Mouse (Mus musculus) limb, embryonic 11.5 days (tissue): ENCODE results near the gene Mrpl44. TPM values are rescaled to one million over a fixed set of nuclear protein-coding genes. Genes with fewer than 3 reads are reported as not detected.

Source experiments
- ATAC-seq: fragments of 200-750 bp; cut with Nextera tagmentation; 2 replicates; pipeline ENCODE4 v1.8.0; 2017; ENCODE audit warnings: low read depth; ENCODE audit not compliant: insufficient number of reproducible peaks, low FRiP score, low TSS enrichment
- DNase-seq: peaks from one replicate; pipeline ENCODE4 v3.0.0-alpha.2; 2015; ENCODE audit warnings: low spot score
- H3K27ac ChIP-seq: fragments of 300-500 bp; sonication (generic); replicated peaks from 2 replicates; pipeline ENCODE4 v1.5.1; 2014; ENCODE audit warnings: low read depth, mild to moderate bottlenecking, low read length
- H3K27me3 ChIP-seq: fragments of 300-500 bp; sonication (generic); 2 replicates; pipeline ENCODE4 v1.6.1; 2014; ENCODE audit warnings: mild to moderate bottlenecking, low read length, mixed read lengths; ENCODE audit not compliant: control insufficient read depth, insufficient read depth
- H3K36me3 ChIP-seq: fragments of 300-500 bp; sonication (generic); 2 replicates; pipeline ENCODE4 v1.6.1; 2014; ENCODE audit warnings: mild to moderate bottlenecking, low read length, moderate library complexity, mixed read lengths; ENCODE audit not compliant: control insufficient read depth, insufficient read depth
- H3K4me1 ChIP-seq: fragments of 300-500 bp; sonication (generic); 2 replicates; pipeline ENCODE4 v1.6.1; 2014; ENCODE audit warnings: low read length, mixed read lengths; ENCODE audit not compliant: control insufficient read depth, insufficient read depth
- H3K4me2 ChIP-seq: fragments of 300-500 bp; sonication (generic); 2 replicates; pipeline ENCODE4 v1.6.1; 2014; ENCODE audit warnings: low read depth, mild to moderate bottlenecking, moderate library complexity; ENCODE audit not compliant: severe bottlenecking
- H3K4me3 ChIP-seq: fragments of 300-500 bp; sonication (generic); 2 replicates; pipeline ENCODE4 v1.5.1; 2014; ENCODE audit warnings: low read depth, low read length
- H3K9ac ChIP-seq: fragments of 300-500 bp; sonication (generic); 2 replicates; pipeline ENCODE4 v1.6.1; 2014; ENCODE audit warnings: mild to moderate bottlenecking, low read length
- H3K9me3 ChIP-seq: fragments of 300-500 bp; sonication (generic); 2 replicates; pipeline ENCODE4 v1.6.1; 2016; ENCODE audit warnings: low read length; ENCODE audit not compliant: control insufficient read depth
- WGBS: fragments of 180-500 bp; shearing (Covaris S2); extraction: QIAGEN DNeasy Blood & Tissue Kit; methylation state at CpG from one replicate; pipeline ENCODE4 v1.1.7; 2014; 5-methylcytosine and 5-hydroxymethylcytosine counted together
- polyA plus RNA-seq: library from polyadenylated mRNA; unstranded; fragments of >200 nt; fragmentation: Nextera tagmentation; extraction: Ambion mirVana; gene quantifications from 2 replicates; pipeline ENCODE4 v1.2.1, GENCODE M21; 2014

Mrpl44 gene
- polyA plus RNA-seq, 1 experiment from 2014 or later: 50.1 TPM

GRCm38 (mm10) chr1:79752015-79752695, 23.7 kb upstream of the Mrpl44 start:
- no peaks in the 10 kb centered on the region for H3K4me1 ChIP-seq
- H3K4me3 ChIP-seq: no peak overlapping the region
- WGBS: 86% methylated on average over 7 of the region's 7 CpGs
- H3K9ac ChIP-seq: no peak overlapping the region
- no peaks in the 10 kb centered on the region for H3K27me3 ChIP-seq
- H3K27ac ChIP-seq: no peak overlapping the region
- ATAC-seq (no peak), DNase-seq (no peak)
- no peaks in the 10 kb centered on the region for H3K9me3 ChIP-seq
- H3K36me3 ChIP-seq: no peaks in the 10 kb centered on the region
- H3K4me2 ChIP-seq: no peak overlapping the region

- no peaks in the 10 kb centered on the region for H3K9me3 ChIP-seq
- H3K4me3 ChIP-seq: no peak overlapping the region
- ATAC-seq: no peak
- WGBS: 89% methylated on average over 4 of the region's 4 CpGs
- no peaks in the 10 kb centered on the region for H3K27me3 ChIP-seq
- H3K36me3 ChIP-seq: no peaks in the 10 kb centered on the region
- no peaks in the 10 kb centered on the region for H3K4me1 ChIP-seq
- no peak overlapping the region for H3K9ac ChIP-seq
- H3K27ac ChIP-seq: no peak overlapping the region
- no peak overlapping the region for H3K4me2 ChIP-seq
- DNase-seq: no peak
Measured at GRCm38 (mm10) chr1:79752714-79753340, 23.0 kb upstream of the Mrpl44 start.

- 90% methylated on average over 3 of the region's 3 CpGs for WGBS
- no peak overlapping the region for H3K4me2 ChIP-seq
- H3K27me3 ChIP-seq: no peaks in the 10 kb centered on the region
- no peak overlapping the region for H3K27ac ChIP-seq
- DNase-seq (no peak), ATAC-seq (no peak)
- no peak overlapping the region for H3K9ac ChIP-seq
- H3K36me3 ChIP-seq: no peaks in the 10 kb centered on the region
- H3K4me3 ChIP-seq: no peak overlapping the region
- H3K9me3 ChIP-seq: no peaks in the 10 kb centered on the region
- H3K4me1 ChIP-seq: no peaks in the 10 kb centered on the region
Measured at GRCm38 (mm10) chr1:79753456-79753855, 22.4 kb upstream of the Mrpl44 start.

- no peaks in the 10 kb centered on the region for H3K36me3 ChIP-seq
- ATAC-seq (no peak), DNase-seq (no peak)
- no peaks in the 10 kb centered on the region for H3K9me3 ChIP-seq
- H3K27ac ChIP-seq: no peak overlapping the region
- H3K27me3 ChIP-seq: no peaks in the 10 kb centered on the region
- 86% methylated on average over 3 of the region's 3 CpGs for WGBS
- H3K4me2 ChIP-seq: no peak overlapping the region
- no peaks in the 10 kb centered on the region for H3K4me1 ChIP-seq
- H3K9ac ChIP-seq: no peak overlapping the region
- H3K4me3 ChIP-seq: no peak overlapping the region
Measured at GRCm38 (mm10) chr1:79754936-79755335, 20.9 kb upstream of the Mrpl44 start.

- no peak overlapping the region for H3K4me2 ChIP-seq
- no peaks in the 10 kb centered on the region for H3K9me3 ChIP-seq
- ATAC-seq (no peak), DNase-seq (no peak)
- no peak overlapping the region for H3K4me3 ChIP-seq
- no peaks in the 10 kb centered on the region for H3K4me1 ChIP-seq
- WGBS: 66% methylated on average over 2 of the region's 2 CpGs
- no peaks in the 10 kb centered on the region for H3K27me3 ChIP-seq
- no peak overlapping the region for H3K9ac ChIP-seq
- H3K36me3 ChIP-seq: no peaks in the 10 kb centered on the region
- H3K27ac ChIP-seq: no peak overlapping the region
Measured at GRCm38 (mm10) chr1:79755376-79755775, 20.4 kb upstream of the Mrpl44 start.

- Histone ChIP-seq H3K4me2 (no peak overlapping the region), H3K36me3 (no peaks in the 10 kb centered on the region), H3K9me3 (no peaks in the 10 kb centered on the region), H3K4me3 (no peak overlapping the region), H3K27me3 (no peaks in the 10 kb centered on the region), H3K9ac (no peak overlapping the region), H3K27ac (no peak overlapping the region), H3K4me1 (peaks cover 3% of the 10 kb centered on the region; the same call in 1 of the 2 replicates)
- WGBS: 87% methylated on average over 5 of the region's 5 CpGs
- DNase-seq (no peak), ATAC-seq (no peak)
Measured at GRCm38 (mm10) chr1:79756417-79756816, 19.4 kb upstream of the Mrpl44 start.

- 65% methylated on average over 7 of the region's 7 CpGs for WGBS
- Histone ChIP-seq H3K4me2 (no peak overlapping the region), H3K27ac (no peak overlapping the region), H3K36me3 (no peaks in the 10 kb centered on the region), H3K4me3 (no peak overlapping the region), H3K4me1 (peaks cover 3% of the 10 kb centered on the region; the same call in 1 of the 2 replicates), H3K27me3 (no peaks in the 10 kb centered on the region), H3K9ac (no peak overlapping the region), H3K9me3 (no peaks in the 10 kb centered on the region)
- no peak for DNase-seq
- no peak for ATAC-seq
Measured at GRCm38 (mm10) chr1:79757161-79757560, 18.7 kb upstream of the Mrpl44 start.

GRCm38 (mm10) chr1:79757597-79757996, 18.2 kb upstream of the Mrpl44 start:
- Histone ChIP-seq H3K4me1 (peaks cover 3% of the 10 kb centered on the region; the same call in 1 of the 2 replicates), H3K36me3 (no peaks in the 10 kb centered on the region), H3K9ac (no peak overlapping the region), H3K9me3 (no peaks in the 10 kb centered on the region), H3K4me3 (no peak overlapping the region), H3K27ac (no peak overlapping the region), H3K27me3 (no peaks in the 10 kb centered on the region), H3K4me2 (no peak overlapping the region)
- 90% methylated on average over 4 of the region's 4 CpGs for WGBS
- ATAC-seq (no peak), DNase-seq (no peak)
